Mouse (Mus musculus) cortical plate, adult 2 months (tissue): ENCODE data around the gene Trappc6a.

ENCODE experiments used
- CTCF ChIP-seq: fragments of 200-500 bp; IDR thresholded peaks from 2 replicates; pipeline ENCODE4 v1.5.1; 2011; ENCODE audit warnings: mild to moderate bottlenecking, control low read depth, low read length; ENCODE audit not compliant: insufficient read depth; ENCODE audit errors: extremely low read depth
- POLR2A ChIP-seq: fragments of 200-500 bp; IDR thresholded peaks from 2 replicates; pipeline ENCODE4 v1.6.1; 2011; ENCODE audit warnings: mild to moderate bottlenecking, low read length, control low read depth; ENCODE audit not compliant: insufficient read depth; ENCODE audit errors: extremely low read depth

GRCm38 (mm10) chr7:19523757-19524419 is 15.7 kb downstream of the Trappc6a start:
- peak; percentile 34; the same call in 1 of the 2 replicates for TF ChIP-seq CTCF
- no peak for TF ChIP-seq POLR2A
